Mouse (Mus musculus) adrenal gland, adult (tissue): ENCODE results near the gene Caprin1.

Experiments
- DNase-seq, 2 experiments: peaks; one replicate each; pipeline ENCODE4 v3.0.0; 2022 to 2023; ENCODE audit warnings: low spot score in 1 of 2; ENCODE audit not compliant: inconsistent age in 2 of 2

Gene Caprin1

DNA sequence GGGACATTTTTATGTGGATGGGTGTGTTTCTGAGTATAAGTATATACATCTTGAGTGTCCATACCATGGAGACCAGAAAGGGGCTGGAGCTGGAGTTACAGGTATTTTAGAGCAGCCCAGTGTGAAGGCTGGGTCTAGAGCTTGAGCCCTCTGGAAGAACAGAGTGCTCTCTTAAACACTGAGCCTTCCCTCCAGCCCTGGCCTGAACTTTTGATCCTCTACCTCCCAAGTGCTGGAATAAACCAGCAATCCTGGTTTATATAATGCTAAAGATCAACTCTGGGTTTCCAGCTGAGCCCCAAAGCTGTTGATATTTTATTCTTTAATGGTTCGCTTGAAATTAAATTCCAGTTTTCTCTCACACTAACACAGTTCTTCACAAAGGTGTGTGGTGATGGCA, 5.0 kb upstream of the Caprin1 start:
- no peak for DNase-seq

DNA sequence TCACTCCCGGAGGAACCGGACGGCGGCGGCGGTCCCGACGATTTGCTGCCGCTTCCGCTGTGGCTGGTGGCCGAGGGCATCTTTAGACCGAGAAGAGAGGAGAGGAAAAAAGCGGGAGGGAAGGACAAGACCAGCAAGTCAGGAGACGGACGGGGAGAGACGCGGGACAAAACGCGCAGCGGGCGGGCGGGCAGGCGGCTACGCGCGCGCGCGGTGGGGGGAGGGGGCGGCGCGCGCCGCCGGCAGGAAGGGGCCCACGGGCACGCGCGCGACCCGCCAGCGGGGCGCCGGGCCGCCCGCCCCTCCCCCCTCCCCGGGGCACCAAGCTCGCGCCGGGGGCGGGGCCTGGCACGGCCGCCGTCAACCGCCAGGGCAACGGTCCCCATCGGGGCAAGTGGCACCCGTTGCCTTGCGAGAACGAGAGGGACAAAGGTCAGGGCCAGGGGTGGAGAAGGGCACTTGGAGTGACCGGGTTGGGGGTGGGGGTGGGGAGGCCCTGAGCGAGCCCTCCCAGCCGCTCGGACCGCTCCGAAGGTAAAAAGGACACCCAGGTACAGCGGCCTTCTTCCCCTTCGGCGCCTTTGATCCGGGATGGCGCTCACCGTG, 485 bp downstream of the Caprin1 start:
- DNase-seq = peak in 1 of 2 experiments; percentile 90

DNA sequence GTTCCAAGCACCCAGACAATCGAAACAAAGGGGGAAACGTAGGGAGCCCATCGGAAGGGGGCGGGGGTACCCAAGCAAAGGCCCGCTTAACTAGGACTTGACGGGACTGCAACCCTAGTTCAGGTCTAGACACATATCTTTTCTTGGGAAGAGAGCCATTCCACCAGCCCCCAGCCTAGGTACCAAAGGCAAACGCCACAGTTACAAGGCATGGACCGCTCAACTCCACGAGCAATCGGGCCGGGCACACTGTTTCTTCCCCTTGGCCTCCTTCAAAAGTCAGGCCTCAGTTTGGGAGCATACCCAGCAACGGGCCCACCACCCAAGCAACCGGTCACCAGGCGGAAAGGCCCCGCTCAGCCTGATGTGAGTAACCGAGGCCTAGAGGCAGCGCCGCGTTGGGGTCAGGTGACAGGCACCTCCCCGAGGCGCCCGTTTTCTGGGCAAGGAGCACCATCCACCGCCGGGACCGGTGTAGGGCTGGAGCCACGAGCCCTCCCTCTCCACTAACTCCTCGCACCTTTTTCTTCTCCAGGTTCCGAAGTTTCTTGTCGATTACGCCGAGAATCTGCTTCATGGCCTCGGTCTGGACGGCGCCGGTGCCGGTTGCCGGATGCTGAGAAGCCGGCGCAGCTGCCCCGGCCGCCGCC, 1.1 kb downstream of the Caprin1 start:
- DNase-seq = peak; percentile 81 to 92

DNA sequence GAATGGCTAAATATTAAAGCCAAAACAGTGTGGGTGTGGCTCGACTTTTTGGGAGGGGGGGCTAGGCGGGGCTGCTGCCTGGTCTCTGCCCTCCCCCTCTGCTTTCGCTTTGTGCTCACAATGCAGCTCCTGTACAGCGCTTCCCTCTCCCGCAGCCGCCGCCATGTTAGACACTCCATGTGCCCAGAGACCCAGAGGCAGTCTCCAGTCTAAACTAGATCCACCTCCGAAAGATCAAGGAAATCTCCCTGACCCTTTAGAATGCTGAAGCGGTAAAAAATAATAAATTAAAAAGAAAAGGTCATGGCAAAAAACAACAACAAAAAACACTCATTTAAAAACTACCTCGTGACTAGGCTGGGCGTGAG, 1.6 kb downstream of the Caprin1 start:
- DNase-seq = peak; percentile 85 to 95

DNA sequence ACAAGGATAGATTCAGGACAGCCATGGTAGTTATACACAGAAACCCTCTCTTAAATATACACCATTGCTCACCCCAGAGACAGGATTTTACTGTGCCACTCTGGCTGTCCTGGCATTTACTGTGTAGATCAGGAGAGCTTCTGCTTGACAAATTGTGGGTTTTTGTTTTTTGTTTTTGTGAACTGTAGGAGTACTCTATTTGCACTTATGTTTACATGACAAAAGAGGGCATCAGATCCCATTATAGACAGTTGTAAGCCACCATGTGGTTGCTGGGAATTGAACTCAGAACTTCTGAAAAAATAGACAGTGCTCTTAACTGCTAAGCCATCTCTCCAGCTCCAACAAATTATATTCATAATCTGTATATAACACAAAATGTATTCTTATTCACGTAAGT, 5.4 kb downstream of the Caprin1 start:
- DNase-seq = no peak

DNA sequence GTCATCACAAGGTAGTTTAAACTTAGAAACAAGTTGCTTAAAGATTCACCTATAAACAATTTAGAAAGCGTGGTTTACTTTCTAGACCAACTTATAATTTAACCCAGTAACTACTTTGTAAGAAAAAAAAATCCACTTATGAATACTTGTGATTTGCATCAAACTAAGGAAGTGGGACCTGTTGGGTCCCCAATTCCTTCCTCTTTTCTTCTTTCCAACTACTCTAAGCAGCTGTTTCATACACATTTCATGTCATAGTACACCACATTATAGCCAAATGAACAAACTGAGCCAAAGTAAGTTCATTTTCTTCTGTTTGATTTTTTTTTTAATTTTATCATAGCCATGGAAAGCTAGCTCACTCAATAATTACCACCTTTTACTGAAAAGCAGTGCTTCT, 11.7 kb downstream of the Caprin1 start:
- DNase-seq = no peak

DNA sequence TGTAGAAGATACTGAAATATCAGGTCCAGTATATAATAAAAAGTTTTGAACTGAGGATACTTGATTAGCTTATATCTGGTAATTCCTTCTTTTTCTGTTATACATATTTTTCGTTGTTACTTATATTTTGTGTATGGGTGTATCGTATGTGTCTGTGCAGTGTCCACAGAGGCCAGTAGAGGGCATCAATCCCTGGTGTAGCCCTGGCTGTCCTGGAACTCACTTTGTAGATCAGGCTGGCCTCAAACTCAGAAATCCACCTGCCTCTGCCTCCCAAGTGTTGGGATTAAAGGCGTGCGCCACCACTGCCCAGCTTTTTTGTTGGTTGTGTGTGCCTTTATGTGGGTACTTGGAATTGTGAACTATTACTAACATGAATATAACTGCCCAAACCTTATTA, 12.8 kb downstream of the Caprin1 start:
- DNase-seq = peak in 1 of 2 experiments; percentile 54

DNA sequence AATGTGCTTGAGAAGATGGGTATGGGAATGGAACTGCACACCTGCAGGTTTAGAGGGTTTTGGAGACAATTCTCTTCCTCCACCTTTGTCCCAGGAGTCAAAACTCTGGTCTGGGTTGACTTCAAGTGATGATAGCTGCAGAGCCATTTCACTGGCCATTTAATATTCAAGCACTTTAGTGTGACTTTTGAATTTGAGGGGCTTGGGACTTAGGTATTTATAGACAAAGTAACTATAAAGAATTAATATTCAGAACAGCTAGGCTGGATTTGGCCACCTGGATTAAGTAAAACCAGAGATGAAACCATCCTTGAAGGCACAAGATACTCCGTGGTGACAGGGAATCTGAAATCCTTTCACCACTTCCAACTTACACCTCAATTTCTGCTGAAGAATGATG, 35.0 kb downstream of the Caprin1 start:
- DNase-seq = peak in 1 of 2 experiments; percentile 35

DNA sequence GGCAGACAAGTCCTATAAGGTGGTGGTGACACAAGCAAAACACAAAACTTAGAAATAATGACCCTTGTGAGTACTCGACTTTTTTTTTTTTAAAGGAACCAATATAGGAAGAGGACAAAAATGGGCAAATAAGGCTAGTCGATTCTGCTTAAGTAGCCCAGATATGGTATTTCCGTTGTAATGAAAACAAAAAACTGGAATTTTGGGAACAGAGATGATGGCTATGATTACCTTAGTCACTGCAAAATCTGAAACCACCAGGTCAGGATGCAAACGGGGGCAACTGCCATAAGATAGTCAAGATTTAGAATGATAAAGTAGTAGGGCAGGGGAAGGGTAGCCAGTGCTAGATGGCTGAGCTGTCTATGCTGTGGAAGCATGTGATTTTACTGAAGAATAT, 35.5 kb downstream of the Caprin1 start:
- no peak for DNase-seq

DNA sequence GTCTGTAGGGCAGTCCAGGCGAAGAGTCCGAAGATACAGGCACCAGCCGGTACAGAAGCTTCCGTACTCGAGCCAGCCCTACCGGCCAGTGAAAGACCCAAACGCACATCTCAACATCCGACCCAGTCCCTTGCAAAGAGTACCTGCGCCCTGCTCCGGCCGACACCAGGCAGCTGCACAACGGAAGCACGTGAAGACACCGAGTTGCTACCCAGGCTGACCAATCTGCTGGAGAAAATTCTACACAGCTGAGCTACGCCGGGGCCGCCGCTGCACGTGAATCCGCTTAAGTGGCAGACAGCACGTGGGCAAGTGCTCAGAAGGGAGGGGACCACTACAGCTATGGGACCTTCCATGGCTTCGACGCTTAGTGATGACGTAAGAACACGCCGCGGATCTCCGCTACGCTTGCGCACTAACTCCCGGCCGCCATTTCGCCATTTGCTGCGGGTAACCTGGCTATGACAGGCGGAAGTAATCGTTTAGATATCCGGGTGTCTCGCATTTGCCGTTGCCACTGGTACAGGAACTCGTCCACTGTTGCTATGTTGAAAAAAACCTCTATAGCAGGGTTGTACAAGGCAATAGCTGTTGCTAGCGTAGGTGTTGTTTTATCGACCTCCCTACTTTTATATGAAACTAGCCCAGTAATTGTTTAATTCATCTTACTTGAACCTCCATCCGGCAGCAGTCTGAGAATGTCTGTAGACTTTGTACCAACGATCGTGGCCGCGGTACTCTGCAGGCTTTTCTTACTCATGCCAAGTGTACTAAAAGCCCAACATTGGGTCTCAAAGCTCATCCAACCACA, 36.3 kb downstream of the Caprin1 start, which contains the start of gene Nat10:
Nat10 (minus strand) TSS at position 365 of the 811 bp plus-strand sequence.
- peak; percentile 98 to 99 for DNase-seq

DNA sequence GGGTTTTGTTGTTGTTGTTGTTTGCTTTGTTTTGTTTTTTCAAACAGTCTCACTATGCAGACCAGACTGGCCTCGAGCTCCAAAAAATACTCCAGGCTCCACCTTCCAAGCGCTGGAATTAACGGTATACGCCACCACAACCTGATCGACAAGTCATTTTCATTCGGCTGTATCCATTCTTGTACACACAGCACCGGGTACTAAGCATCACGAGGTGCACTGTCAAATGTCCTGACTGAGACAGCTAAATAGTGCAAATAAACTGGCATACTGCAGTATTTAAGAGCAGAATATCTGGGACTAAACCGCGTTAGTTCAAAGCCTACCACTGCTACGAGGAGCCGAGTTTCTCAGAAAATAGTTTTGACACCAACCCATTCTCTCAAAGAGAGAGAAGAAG, 37.0 kb downstream of the Caprin1 start:
- no peak for DNase-seq

DNA sequence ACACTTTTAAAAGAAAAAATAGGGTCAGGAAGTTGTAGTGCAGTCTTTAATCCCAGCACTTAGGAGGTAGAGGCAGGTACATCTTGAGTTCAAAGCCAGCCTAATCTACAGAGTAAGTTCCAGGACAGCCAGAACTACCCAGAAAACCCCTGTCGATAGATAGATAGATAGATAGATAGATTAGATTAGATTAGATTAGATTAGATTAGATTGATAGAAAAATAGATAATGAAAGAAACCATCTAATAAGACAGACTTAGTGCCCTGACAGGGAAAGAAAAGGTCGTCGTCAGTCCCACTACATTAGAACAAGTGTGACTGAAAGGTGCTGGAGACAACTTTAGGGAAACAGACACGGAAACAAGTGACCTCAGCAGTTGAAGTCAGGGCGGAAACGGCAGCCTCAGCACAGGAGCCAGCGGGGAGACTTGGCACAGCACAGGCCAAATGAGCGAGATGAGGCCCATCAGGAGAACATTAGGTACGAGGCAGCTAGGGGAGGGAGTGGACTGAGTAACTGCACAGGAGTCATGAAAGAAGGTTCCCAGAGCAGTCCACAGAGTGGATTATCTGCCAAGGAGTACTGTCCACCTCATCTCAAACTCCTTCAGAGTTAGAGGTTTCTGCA, 41.9 kb downstream of the Caprin1 start:
- peak in 1 of 2 experiments; percentile 18 for DNase-seq

DNA sequence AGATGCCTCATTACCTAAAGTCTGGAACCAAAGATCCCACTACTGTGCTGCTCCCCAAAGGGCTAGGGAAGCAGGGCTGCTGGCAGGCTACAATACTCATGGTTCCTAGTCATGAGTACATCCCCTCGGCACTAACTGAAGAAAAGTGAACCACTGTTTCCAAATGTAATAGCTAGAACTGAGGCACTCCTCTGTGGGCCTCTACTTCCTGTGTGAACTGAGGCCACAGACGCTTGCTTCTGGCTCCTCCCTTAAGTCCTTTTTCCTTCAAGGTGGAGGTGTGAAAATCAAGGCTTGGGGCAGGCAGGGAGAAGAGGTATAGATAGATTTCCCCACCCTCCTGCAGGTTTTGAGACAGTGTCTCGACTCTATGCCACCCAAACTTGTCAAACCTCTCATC, 42.8 kb downstream of the Caprin1 start:
- DNase-seq = no peak

DNA sequence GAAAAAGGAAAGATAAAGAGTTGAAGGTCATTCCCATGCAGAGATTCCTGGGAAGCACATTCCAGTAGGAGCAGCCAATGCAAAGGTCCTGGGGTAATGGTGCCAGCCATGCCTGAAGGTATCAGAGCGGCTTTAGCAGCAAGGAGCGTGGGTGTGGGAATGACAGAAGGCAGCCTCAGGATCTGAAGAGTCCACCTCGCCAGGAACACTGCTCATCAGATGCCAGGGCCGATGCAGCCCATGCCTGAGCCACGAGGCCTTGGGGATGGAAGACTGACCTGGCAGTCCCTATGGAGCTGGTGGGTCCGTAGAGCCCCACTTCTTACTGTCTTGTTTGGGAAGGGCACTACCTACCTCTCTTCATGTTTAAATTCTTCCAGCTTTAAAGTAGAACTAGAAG, 45.7 kb downstream of the Caprin1 start:
- no peak for DNase-seq

DNA sequence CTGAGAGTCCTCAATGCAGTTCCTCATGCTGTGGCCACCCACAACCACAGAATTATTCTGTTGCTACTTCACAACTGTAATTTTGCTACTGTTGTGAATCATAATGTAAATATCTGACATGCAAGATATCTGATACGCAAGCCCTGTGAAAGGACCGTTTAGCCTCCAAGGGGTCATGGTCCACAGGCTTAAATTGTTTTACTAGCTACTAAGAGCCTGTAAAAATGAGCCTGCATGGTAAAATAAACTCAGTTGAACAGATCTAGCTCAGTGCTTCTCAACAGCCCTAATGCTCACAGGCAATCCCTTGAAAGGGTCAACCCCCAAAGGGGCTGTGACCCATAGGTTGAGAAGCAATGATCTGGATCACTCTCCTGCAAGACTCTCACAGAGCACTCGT, 48.4 kb downstream of the Caprin1 start:
- no peak for DNase-seq

DNA sequence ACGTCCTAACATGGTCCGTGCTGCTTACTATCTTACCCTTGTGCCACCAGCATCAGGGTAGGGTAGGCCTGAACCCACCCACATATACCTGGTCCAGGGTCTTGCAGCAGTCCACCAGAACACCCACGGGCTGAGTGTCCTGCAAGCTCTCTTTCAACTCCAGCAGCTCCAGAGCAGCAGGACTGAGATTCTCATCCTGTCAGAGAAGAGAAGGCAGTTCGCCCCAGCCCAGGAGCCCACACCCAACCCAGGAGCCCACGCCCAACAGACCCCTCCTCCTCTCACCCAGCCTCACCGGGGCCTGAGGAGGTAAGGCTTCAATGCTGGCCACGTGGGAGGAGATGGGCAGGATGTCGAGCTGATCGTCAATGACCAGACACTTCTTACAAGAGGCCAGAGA, 49.6 kb downstream of the Caprin1 start:
- DNase-seq = no peak

DNA sequence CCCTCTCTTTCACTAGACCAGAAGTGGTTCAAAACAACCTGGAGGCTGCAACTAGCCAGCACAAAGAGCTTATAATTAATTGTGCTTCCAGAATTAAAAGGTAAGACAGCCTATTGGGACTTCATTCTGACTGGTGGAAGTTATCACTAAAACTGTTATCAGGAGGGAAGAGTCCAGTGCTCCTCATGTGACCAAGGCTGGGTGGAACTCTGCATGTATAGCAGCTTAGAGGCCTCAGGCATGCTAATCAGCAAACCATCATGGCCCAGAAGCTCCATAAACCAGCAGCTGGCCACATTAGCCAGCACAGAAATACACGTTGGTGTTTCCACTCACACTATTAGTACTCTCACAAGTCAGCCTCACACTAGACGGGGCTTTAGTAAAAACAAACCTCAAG, 50.7 kb downstream of the Caprin1 start:
- no peak for DNase-seq

DNA sequence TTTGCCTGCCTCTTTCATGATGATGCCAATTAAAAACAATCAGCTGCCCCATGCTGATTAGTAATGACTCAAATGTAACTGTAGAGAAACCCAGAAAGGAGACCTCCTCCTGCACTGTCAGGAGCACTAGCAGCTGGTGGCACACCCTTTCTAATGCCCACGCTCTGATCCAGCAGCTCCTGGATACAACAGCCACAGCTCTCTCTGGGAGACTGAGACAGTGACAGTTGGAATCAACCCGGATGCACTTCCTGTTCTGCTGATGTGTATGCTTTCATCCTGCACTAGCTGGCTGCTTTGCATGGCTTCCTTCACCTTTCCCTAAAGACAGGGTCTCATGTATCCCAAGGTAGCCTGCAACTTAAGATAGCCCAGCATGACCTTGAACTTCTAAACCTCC, 51.4 kb downstream of the Caprin1 start:
- DNase-seq = peak in 1 of 2 experiments; percentile 18

DNA sequence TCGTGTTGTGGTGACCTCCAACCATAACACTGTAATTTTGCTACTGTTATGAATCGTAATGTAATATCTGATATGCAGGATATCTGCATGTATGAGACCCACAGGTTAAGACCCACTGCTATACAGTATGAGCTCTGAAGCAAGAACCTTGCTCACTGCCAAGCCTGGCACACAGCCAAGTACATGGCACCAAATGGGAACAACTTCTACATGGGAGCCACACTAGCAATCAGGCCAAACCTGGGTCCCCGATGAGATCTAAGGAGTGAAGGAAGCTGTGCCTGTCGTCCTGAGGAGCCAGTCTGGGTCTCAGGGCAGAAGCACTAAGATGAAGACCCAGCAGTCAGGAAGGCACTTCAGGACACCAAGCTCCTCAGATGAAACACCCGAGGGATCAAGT, 52.0 kb downstream of the Caprin1 start:
- peak; percentile 72 to 79 for DNase-seq

DNA sequence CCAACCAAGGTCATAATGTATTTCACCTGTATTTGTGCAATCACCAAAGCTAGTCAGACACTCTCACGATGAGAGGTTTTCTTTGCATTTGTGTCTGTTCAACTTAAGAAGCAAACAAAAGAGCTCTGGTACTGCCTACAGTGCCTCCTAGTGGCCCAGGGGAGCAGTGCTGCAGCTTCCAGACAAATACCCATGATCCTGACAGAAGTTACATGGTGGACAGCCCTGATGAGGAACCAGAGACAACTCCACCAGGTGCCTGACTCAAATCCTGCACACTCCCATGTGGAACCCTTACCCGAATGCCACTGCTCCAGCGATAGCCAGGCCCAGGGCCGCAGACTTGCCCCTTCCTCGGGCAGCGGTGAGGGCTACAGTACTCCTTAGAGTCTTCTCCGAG, 53.5 kb downstream of the Caprin1 start:
- peak; percentile 57 to 83 for DNase-seq

DNA sequence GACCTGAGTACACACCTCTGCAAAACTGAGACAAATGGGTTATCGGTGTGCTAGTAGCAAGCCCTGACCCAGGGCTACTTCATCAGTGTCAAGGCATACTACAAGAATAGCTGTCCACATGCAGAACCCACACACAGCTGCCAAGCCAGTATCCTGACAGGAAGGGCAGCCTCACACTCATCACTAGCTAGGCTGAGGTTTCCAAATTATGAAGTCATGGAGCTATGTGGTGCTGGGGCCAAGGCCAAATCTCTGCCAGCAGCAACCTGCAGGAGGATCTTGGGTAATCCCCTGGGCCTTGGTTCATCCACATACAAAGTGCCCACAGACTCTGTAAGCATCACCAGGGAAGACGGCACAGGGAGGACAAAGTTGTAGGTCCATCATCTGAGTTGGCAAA, 53.9 kb downstream of the Caprin1 start:
- peak; percentile 76 to 85 for DNase-seq

DNA sequence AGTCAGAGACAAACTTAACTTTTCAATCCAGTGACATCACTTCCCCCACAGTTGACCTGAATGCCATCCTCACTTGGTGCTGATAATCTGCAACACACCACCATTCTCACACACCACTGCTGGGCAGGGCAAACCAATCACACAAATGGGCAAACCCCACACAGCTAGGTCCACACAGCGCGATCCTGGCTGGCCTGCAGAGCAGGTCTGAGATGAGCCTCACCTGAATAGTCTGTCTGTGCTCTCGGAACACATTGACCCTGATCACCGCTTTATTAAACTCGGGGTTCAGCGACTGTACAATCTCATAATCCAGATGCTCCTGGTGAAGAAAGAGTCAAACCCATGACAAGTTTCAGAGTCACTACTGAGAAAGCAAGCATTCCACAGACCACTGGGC, 54.6 kb downstream of the Caprin1 start:
- no peak for DNase-seq
